Mouse (Mus musculus): ENCODE data around the gene Kdm4b.
A peak's percentile ranks its signal among the peaks of the same experiment; 100 is the strongest.

Kdm4b gene

GRCm38 (mm10) chr17:56325450-56326152 is at the start of gene Kdm4b:
TSS of gene Kdm4b (plus strand) at chr17:56326062.
- DNase-seq (ENCODE audit: low spot score): peak; percentile 94

GRCm38 (mm10) chr17:56276643-56277566 is 49.0 kb upstream of the Kdm4b start, which contains the start of gene Ticam1:
TSS of gene Ticam1 (minus strand) at chr17:56276786.
- peak; percentile 64 for DNase-seq (ENCODE audit: low spot score)

- no peak for DNase-seq (ENCODE audit: low spot score)
Observed at GRCm38 (mm10) chr17:56277567-56277893, 48.3 kb upstream of the Kdm4b start.

- no peak for DNase-seq (ENCODE audit: low spot score)
Observed at GRCm38 (mm10) chr17:56278340-56278739, 47.5 kb upstream of the Kdm4b start.

- no peak for DNase-seq (ENCODE audit: low spot score)
Observed at GRCm38 (mm10) chr17:56279481-56280155, 46.2 kb upstream of the Kdm4b start.

GRCm38 (mm10) chr17:56281193-56281592 is 44.7 kb upstream of the Kdm4b start:
- DNase-seq (ENCODE audit: low spot score): no peak

GRCm38 (mm10) chr17:56282802-56283201 is 43.1 kb upstream of the Kdm4b start:
- no peak for DNase-seq (ENCODE audit: low spot score)

GRCm38 (mm10) chr17:56283316-56283715 is 42.5 kb upstream of the Kdm4b start:
- no peak for DNase-seq (ENCODE audit: low spot score)

- no peak for DNase-seq (ENCODE audit: low spot score)
Observed at GRCm38 (mm10) chr17:56285995-56286394, 39.9 kb upstream of the Kdm4b start.

- DNase-seq (ENCODE audit: low spot score): no peak
Observed at GRCm38 (mm10) chr17:56287830-56288229, 38.0 kb upstream of the Kdm4b start.

- no peak for DNase-seq (ENCODE audit: low spot score)
Observed at GRCm38 (mm10) chr17:56288866-56289265, 37.0 kb upstream of the Kdm4b start.

- DNase-seq (ENCODE audit: low spot score): no peak
Observed at GRCm38 (mm10) chr17:56289371-56290331, 36.2 kb upstream of the Kdm4b start.

GRCm38 (mm10) chr17:56290388-56291170 is 35.3 kb upstream of the Kdm4b start:
- DNase-seq (ENCODE audit: low spot score): peak; percentile 97

- DNase-seq (ENCODE audit: low spot score): peak; percentile 70
Observed at GRCm38 (mm10) chr17:56291171-56291511, 34.7 kb upstream of the Kdm4b start.

- DNase-seq (ENCODE audit: low spot score): no peak
Observed at GRCm38 (mm10) chr17:56291826-56292475, 33.9 kb upstream of the Kdm4b start.

GRCm38 (mm10) chr17:56292531-56293222 is 33.2 kb upstream of the Kdm4b start, which contains the start of gene Plin3:
TSS of gene Plin3 (minus strand) at chr17:56292873.
- no peak for DNase-seq (ENCODE audit: low spot score)

- DNase-seq (ENCODE audit: low spot score): no peak
Observed at GRCm38 (mm10) chr17:56293291-56293690, 32.6 kb upstream of the Kdm4b start.

- no peak for DNase-seq (ENCODE audit: low spot score)
Observed at GRCm38 (mm10) chr17:56294241-56294640, 31.6 kb upstream of the Kdm4b start.

GRCm38 (mm10) chr17:56296201-56296600 is 29.7 kb upstream of the Kdm4b start:
- DNase-seq (ENCODE audit: low spot score): no peak

Measured in urinary bladder, postnatal 10 days (tissue).